Mouse (Mus musculus) WW6 (cell line): ENCODE results near the gene Igsf23.
"Not testable (repeated sequence)": the region's sequence is repeated elsewhere in the genome, so short reads cannot be mapped to it uniquely, and the experiment has no call there.

Experiments
- DNase-seq: peaks from one replicate; pipeline ENCODE4 v3.0.0-alpha.2; 2013; ENCODE audit warnings: low read depth, low spot score

Igsf23 gene

DNA sequence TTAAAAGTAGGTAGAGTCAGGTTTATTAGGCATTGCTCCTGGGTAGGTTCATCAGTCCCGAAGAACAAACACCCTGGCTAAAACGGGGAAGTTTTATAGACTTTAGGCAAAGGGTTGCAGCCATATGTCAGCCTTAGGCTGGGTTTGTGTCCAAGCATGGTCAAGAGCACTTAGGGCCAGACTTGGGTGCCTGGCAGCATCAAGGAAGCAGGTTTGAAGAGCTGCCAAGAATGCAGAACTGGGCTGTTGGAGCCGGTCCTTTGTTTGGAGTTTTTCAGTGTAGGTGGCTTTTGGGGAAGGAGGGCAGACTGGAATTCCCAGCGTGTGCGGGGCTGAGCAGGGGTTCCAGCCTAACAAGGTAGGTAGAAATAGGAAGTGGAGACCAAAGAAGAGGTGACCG lies 14.6 kb downstream of the Igsf23 start:
- DNase-seq: no peak

- no peak for DNase-seq
Measured at GRCm38 (mm10) chr7:19935171-19935751, 15.3 kb downstream of the Igsf23 start.

- no peak for DNase-seq
Measured at GRCm38 (mm10) chr7:19932877-19933809, 17.4 kb downstream of the Igsf23 start.

DNA sequence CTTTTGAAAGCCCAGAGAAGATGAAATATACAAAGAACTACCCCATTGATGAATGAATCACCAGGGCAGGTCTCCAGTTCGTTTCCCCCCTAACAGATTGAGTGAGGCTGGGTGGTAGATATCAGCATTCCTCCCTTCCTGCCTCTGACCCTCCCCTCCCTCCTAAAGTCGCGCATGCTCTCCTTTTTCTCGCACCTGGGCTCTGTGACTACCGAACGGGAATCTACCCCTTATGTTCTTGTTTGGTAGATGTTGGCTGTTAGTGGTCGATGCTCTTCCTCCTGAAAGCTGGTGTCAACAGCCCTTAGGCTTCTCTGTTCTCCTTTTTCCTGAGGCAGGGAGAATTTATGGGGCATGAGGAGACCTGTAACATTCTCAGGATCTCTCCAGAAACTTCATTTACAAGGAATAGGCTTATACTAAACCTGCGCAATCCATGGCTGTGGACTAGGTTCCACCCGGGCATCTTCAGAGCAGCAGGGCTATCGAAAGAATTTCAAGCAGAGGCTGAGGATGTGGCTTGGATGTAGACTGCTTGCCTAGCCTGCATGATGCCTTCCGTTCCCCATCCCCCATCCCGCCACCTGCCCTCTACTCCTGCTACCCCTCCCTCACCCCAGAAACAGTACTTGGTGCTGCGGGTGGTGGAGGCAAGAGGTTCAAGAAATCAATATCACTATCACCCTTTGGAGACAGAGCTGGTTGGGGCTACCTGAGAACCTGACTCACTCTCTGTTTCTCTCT lies 18.3 kb downstream of the Igsf23 start:
- DNase-seq: no peak

- not testable (repeated sequence) for DNase-seq
Measured at GRCm38 (mm10) chr7:19930481-19930880, 20.1 kb downstream of the Igsf23 start.

GRCm38 (mm10) chr7:19928486-19928885 lies 22.1 kb downstream of the Igsf23 start:
- peak; percentile 56 for DNase-seq

- DNase-seq: no peak
Measured at GRCm38 (mm10) chr7:19926849-19927480, 23.6 kb downstream of the Igsf23 start.

- DNase-seq: no peak
Measured at GRCm38 (mm10) chr7:19925376-19925775, 25.2 kb downstream of the Igsf23 start.

DNA sequence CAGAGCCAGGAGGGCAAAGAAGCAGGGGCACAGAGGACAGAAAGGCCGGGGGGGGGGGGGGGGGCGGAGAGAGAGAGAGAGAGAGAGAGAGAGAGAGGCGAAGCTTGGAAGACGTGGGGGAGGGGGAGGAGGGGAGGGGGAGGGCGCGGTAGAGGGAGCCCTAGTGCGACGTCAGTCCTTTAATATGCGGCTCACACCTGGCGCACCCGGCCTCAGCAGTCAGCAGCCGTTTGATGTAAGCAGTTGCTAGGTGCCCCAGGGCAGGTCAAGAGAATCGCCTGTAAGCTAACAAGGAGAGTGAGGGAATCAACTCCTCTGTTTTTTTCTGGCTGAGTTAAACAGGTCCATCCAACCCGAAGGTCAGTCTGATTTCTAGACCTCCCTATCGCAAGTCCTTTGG lies 26.8 kb downstream of the Igsf23 start:
- DNase-seq: no peak

- no peak for DNase-seq
Measured at GRCm38 (mm10) chr7:19923354-19923753, 27.2 kb downstream of the Igsf23 start.

- peak; percentile 74 for DNase-seq
Measured at GRCm38 (mm10) chr7:19920506-19921261, 29.9 kb downstream of the Igsf23 start, which contains the start of gene Pvr. Gene Pvr, minus strand, starts transcription at chr7:19921160.

DNA sequence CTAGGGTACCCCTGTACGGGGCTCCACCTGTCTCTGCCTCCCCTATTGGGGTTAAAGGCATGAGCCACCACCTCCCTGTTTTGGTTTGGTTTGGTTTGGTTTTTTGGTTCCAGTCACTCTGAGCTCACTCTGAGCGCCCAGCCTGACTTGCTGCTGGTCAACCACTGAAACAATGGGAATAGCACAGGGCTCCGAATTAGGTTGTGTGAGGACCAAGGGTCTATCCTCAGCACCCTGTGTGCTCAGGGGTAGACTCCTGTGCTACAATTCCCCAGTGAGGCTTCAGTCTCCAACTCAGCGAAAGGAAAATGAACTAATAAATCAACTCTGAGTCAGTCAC lies 30.4 kb downstream of the Igsf23 start:
- no peak for DNase-seq

- DNase-seq: no peak
Measured at GRCm38 (mm10) chr7:19914558-19914957, 36.0 kb downstream of the Igsf23 start.

DNA sequence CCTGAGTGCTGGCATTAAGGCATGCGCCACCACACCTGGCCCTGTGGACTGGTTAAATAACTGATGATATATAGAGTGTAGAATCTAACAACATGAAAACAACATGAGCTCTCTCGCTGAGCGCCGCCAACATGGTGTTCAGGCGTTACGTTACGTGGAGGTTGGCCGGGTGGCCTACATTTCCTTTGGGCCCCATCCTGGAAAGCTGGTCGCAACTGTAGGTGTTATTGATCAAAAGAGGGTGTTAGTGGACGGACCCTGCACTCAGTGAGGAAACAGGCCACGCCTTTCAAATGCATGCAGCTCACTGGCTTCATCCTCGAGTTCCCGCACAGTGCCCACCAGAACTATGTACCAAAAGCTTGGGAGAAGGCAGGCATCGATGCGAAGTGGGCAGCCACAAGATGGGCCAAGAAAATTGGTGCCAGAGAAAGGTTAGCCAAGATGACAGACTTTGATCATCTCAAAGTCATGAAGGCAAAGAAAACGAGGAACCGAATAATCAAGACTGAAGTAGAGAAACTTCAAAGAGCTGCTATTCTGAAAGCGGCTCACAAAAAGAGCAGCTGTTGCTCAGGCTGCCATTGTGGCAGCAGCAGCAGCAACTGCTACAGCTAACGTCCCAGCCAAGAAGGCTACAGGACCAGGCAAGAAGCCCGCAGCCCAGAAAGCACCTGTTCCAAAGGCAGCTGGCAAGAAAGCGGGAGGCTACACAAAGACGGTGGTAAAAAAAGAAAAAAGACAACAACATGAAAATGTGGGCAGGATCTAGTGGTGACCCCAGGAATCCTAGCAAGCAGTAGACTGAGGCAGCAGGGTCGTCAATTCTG lies 38.6 kb downstream of the Igsf23 start:
- no peak for DNase-seq

- no peak for DNase-seq
Measured at GRCm38 (mm10) chr7:19911292-19911658, 39.3 kb downstream of the Igsf23 start.

DNA sequence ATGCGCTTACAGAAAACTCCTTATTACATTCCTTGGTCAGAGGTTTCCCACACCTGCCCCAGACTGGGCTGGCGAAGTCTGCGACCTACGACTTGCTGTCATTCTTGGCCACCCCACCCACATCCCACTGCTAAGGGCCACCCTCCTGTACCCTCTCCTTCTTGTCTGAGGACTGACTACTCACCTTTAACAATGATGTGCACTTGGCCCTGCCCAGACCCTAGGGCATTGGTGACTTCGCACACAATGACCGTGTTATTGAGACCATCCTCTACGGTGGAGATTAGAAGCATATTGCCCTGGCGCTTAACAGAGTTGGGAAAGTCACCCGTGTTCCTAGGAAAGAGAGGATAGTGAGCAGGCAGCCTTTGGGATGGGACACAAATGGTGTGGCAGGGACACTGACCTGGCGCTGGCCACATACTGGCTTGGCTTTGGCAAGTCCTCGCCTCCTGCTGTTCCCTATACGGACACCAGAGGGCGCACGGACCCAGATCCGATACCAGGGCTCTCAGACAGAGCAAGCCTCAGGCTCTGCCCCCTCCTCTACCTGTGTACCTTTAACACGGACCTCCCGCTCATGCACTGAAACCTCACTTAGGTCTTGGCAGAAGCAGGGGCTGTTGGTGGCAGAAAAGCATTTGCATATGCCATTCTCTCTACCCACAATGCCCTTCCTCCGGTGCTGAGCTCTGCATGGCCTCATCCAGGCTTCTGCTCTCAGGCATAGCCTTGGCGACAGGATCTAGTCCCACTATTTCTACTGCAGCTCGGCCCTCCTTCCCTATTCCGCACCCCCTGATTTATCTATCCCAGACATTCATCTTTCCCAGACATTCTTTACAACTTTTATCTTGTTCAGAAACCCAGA lies 39.9 kb downstream of the Igsf23 start:
- DNase-seq: no peak

- peak; percentile 71 for DNase-seq
Measured at GRCm38 (mm10) chr7:19889881-19890280, 60.7 kb downstream of the Igsf23 start.

- DNase-seq: no peak
Measured at GRCm38 (mm10) chr7:19887849-19888248, 62.7 kb downstream of the Igsf23 start, which contains the start of gene Ceacam19. Gene Ceacam19, minus strand, starts transcription at chr7:19887965.
